Mouse (Mus musculus) spleen, postnatal 4 days (tissue): ENCODE data around the gene Anks1b.

Source experiments
- DNase-seq, 2 experiments: peaks; one replicate each; pipeline ENCODE4 v3.0.0; 2022; ENCODE audit warnings: low spot score in 2 of 2

The Anks1b gene

GRCm38 (mm10) chr10:90729527-90729926 is 856.2 kb downstream of the Anks1b start:
- no peak for DNase-seq

DNA sequence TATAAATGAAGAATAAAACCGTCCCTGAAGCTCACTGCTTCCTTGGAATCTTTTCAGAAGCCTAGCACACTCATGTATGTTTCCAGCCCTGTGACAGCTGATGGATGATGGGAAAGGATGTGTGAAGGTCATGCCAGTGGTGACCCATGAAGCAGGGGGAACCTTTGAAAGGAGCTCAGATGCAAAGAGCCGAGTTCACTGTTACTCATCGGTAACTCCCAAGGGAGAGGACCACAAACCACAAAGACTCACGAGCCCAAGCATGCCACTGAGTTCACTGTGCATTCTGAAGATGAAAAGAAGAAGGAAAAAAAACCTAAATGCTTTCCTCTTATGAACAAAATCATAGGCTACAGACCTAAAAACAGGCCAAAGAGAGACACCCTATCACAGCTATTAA is 859.5 kb downstream of the Anks1b start:
- DNase-seq: no peak

DNA sequence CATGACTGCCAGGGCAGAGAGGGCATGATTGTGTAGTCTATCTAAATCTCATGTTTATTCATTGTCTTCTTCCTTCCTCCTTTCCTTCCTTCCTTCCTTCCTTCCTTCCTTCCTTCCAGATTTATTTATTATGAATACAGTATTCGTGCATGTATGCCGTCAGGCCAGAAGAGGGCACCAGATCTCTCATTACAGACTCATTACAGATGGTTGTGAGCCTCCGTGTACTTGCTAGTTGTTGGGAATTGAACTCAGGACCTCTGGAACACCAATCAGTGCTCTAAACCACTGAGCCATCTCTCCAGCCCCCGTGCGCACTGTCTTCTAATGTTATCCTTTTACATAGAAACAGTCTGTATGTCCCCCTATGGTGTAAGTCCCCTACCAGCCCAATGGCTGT is 860.3 kb downstream of the Anks1b start:
- no peak for DNase-seq

DNA sequence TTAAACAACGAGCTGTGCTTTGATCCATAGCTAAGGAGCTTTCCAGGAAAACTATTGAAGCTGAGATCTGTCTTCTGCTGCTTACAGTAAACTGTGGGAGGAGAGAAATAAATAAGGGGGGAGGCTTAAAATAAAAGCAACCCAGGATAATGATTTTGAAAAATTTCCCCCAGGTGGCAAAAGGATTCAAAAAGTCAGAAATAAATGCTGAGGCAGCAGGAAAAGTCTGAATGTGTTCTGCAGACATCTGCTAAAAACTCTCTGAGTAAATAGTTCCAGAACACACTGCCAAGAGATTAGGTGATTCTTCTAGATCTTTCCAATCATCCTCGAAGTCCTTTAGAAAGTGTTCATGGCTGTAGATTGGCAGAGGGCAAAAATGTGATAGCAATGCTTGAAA is 865.2 kb downstream of the Anks1b start:
- DNase-seq: no peak

- DNase-seq: no peak
Observed at GRCm38 (mm10) chr10:90740956-90741355, 867.6 kb downstream of the Anks1b start.

DNA sequence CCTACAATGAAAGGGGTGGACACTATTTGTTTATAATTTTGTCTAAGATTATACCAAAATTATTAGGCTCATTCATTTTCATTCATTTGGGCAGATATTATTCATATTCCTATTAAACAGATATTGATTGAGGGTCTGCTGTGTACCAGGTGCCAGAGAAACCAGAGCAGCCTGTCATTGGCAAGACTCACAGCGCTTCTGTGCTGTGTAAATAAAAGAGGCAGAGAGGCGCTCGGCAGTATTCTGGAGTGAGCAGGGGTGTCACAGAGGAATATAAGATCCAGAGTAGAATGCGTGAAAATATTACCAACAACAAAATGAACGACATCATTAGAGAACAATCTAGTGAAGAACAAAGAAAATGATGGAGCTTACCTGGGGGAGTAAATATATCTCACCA is 878.6 kb downstream of the Anks1b start:
- no peak for DNase-seq

- DNase-seq: no peak
Observed at GRCm38 (mm10) chr10:90753106-90753505, 879.8 kb downstream of the Anks1b start.

- no peak for DNase-seq
Observed at GRCm38 (mm10) chr10:90757773-90758172, 884.5 kb downstream of the Anks1b start.

DNA sequence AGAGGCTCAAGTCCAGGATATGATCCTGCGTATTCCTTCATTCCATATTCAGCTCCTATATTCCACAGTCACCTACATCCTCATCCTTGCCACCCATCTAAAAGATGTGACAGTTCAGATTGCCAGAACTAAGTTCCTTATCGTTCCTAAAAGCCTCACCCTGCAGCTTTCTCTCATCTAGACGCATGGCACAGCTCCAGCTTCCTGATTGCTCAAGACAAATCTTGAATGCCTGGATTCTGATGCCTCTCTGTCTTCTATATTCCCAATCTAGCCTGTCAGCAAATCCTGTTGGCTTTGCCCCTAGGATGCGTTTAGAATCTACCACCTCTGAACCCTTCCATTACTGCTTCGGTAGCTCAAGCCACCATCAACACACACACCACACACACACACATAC is 886.6 kb downstream of the Anks1b start:
- DNase-seq: no peak

DNA sequence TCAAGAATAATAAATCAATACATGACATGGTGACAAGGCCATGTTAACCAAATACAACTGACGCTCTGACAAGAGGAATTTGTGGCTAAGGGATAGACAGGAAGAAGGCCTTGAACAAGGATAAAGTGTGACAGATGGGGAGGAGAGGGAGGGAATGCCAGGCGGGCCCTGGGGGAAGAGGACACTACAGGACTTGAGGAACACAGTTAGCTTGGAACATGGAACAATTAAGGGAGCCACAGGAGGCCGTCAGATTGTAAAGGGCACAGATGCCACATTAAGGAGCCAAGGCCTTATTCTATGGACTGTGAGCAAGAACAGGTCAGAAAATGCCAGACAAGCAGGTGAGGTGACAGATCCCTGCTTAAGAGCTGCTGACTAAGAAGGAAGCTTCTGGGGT is 893.0 kb downstream of the Anks1b start:
- no peak for DNase-seq

DNA sequence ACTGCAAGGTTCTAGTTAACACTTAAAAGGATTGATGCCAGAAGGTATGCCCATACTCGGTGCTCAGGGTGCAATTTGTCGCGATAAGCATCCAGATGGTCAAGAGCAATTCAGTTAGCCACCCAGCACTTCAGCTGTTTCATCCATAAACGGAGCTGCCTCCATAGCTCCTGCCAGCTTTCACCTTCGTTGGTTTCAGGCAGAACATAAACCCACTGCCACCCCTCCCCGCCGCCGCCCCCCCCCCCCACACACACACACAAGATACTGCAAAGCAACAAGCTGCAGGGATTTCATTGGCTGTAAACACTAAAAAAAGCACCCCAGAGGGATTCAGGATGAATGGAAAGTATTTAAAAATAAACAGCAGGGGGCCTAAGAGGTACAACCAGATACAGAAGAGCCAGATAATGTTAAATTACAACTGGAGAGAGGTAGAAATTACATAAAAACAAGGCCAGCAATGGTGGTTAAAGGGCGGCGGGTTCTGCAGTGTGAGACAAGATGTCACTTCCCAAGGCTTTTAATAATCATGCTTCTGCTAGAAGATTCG is 897.2 kb downstream of the Anks1b start:
- no peak for DNase-seq

GRCm38 (mm10) chr10:90771046-90771445 is 897.7 kb downstream of the Anks1b start:
- DNase-seq: no peak

- no peak for DNase-seq
Observed at GRCm38 (mm10) chr10:90771471-90772226, 898.3 kb downstream of the Anks1b start.

- no peak for DNase-seq
Observed at GRCm38 (mm10) chr10:90779561-90780400, 906.5 kb downstream of the Anks1b start.

- no peak for DNase-seq
Observed at GRCm38 (mm10) chr10:90784981-90785650, 911.8 kb downstream of the Anks1b start.

GRCm38 (mm10) chr10:90785680-90786079 is 912.4 kb downstream of the Anks1b start:
- DNase-seq: no peak

GRCm38 (mm10) chr10:90803112-90803511 is 929.8 kb downstream of the Anks1b start:
- DNase-seq: no peak

DNA sequence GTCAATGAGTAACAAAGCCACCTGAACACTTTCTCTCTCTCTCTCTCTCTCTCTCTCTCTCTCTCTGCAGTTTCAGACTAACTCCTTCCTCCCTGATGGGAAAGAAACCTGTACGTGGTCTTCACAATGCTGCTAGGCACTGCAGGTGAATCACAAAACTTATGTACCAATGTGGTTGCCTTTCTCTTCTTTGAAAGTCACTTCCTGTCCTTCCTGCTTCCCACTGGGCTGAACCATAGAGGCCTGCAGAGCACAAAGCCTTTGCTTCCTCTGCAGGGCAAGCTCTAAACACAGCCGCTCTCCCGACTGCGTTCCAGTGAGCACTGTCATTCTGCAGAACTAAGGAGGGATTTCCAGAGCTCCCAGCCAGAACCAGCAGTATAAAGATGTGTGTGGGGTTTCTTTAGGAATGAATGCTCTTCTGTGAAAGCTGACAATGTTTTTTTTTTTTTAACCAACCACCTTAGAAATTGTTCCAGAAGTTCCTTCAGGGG is 931.3 kb downstream of the Anks1b start:
- no peak for DNase-seq

- no peak for DNase-seq
Observed at GRCm38 (mm10) chr10:90808616-90809310, 935.5 kb downstream of the Anks1b start.

DNA sequence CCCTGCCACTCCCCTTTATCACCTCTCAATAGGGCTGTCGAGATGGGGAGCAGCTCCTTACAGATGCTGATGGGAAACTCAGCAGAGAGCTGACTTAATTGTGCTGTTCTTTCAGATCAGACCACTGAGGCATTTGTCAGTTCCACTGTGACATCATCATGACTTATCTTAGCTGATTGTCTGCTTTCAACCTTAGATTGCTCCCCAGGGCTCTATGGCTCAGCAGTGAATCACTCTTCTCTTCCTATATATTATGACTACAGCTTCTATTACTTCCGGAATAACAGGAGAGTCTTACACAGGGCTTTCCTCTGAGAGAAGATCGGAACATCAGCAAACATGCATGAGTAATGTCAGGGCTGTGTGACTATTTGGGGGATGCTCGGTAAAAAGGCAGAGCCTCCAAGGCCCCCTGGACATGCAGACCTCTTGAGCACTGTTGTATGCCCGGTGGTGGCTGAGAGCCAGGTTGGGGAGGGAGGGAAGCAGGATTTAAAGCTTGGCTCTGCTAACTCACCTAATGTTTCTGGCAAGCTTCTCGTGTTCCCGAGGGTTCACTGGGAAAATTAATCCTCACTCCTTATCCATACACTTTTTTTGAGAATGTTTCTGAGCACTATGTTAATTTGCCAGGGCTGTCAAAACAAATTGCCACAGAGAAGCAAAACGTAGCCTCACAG is 936.7 kb downstream of the Anks1b start:
- no peak for DNase-seq

DNA sequence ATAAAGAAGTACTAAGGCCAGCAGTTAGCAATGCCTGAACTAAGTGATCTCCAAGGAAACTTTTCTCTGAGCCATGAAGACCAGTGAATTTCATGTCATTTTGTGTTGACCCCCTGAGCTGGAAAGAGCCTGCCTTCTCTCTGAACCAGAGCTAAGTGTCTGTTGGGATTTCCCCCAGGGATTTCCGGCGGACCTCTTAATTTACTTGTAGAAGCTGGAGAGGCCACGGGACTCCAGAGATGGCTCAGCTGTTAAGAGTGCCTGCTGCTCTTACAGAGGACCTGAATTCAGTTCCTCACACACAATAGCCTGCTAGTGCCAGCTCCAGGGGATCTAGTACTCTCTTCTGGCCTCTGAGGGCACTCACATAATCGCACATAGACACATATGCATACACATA is 938.1 kb downstream of the Anks1b start:
- no peak for DNase-seq
